Mouse (Mus musculus): Measurements from ENCODE around the gene Ccna1. TPM values are rescaled to one million over a fixed set of nuclear protein-coding genes. Genes with fewer than 3 reads are reported as not detected.

Gene Ccna1
- polyA plus RNA-seq, 1 experiment from 2014 or later, result 0.86 TPM

DNA sequence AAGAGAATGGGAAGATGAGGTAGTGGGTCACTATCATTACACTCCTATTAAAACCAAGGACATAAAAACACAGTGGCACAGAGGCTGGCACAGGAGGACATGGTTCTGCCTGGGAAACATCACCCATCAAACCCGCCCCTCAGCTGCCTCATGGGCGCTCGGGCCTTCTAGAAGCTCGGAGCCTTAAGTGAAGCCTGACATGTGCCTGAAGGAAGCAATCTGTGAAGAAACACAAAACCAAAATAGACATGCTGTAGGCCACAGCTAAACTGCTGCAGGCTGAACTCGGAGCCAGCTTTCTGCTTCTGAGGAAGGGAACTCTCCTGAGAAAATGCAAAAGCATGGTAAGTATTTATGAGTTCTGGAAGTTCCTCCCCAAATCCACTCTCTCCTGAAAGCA lies 31.6 kb upstream of the Ccna1 start:
- H3K4me3 ChIP-seq (ENCODE audit: low read depth, low read length), result no peak overlapping the region
- no peak overlapping the region for H3K27ac ChIP-seq (ENCODE audit: low read depth, low read length)
- no peaks in the 10 kb centered on the region for H3K36me3 ChIP-seq (ENCODE audit: control insufficient read depth, insufficient read depth)
- H3K4me1 ChIP-seq (replicated peaks; ENCODE audit: control insufficient read depth, insufficient read depth, low read length), result 0 out of 2 replicates have a peak, but pooled peaks cover 3% of the 10 kb centered on the region
- ATAC-seq, result no peak
- H3K9ac ChIP-seq (ENCODE audit: low read depth, low read length), result no peak overlapping the region
- WGBS, result 86% methylated on average over 5 of the region's 5 CpGs
- no peak overlapping the region for H3K4me2 ChIP-seq (replicated peaks; ENCODE audit: low read depth)
- H3K27me3 ChIP-seq (replicated peaks; ENCODE audit: control insufficient read depth, insufficient read depth, low read length), result no peaks in the 10 kb centered on the region
- TF ChIP-seq CTCF (IDR thresholded peaks at IDR 0.05; ENCODE audit: low read depth), result no peak
- no peaks in the 10 kb centered on the region for H3K9me3 ChIP-seq (ENCODE audit: control insufficient read depth)

DNA sequence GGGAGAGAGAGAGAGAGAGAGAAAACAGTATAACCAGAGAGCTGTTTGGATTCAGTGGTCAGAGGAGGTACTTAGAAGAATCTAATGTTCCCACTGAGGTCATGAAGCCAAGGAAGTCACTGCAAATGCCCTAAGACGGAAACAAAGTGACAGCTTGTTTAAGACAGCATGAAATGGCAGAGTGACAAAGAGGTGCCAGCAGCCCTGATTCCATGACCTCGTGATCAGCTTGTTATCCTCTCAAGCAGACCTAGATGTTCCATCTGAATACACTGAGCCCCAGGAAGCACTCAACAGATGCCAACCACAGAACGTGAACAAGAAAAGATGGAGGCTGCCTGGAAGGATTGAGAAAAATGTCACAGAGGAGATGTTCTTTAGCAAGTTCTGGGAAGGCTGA lies 30.4 kb upstream of the Ccna1 start:
- no peak overlapping the region for H3K27ac ChIP-seq (ENCODE audit: low read depth, low read length)
- H3K36me3 ChIP-seq (ENCODE audit: control insufficient read depth, insufficient read depth), result no peaks in the 10 kb centered on the region
- H3K9ac ChIP-seq (ENCODE audit: low read depth, low read length), result no peak overlapping the region
- H3K4me3 ChIP-seq (ENCODE audit: low read depth, low read length), result no peak overlapping the region
- no peaks in the 10 kb centered on the region for H3K27me3 ChIP-seq (replicated peaks; ENCODE audit: control insufficient read depth, insufficient read depth, low read length)
- WGBS, result 64% methylated on average over 3 of the region's 3 CpGs
- ATAC-seq, result no peak
- H3K4me1 ChIP-seq (replicated peaks; ENCODE audit: control insufficient read depth, insufficient read depth, low read length), result 0 out of 2 replicates have a peak, but pooled peaks cover under 1% of the 10 kb centered on the region
- TF ChIP-seq CTCF (IDR thresholded peaks at IDR 0.05; ENCODE audit: low read depth), result no peak
- no peaks in the 10 kb centered on the region for H3K9me3 ChIP-seq (ENCODE audit: control insufficient read depth)
- H3K4me2 ChIP-seq (replicated peaks; ENCODE audit: low read depth), result no peak overlapping the region

DNA sequence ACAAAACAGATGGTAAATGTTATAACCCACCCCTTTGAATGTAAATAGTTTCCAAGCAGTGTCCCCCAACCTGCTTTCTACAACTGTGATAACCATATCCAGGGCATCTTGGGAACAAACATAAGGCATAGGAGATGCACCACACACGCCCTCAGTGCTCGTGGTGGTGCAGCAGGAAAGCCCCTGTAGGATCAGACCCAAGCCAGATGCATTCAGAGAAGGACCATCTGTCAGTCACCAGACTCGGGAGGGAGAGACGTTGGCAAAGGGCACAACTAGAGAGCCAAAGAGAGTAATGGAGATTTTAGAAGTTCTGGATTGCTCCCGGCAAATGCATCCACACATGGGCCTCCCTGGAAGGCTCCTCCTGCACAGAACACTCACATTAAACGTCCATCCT lies 29.5 kb upstream of the Ccna1 start:
- Histone ChIP-seq H3K27me3 (replicated peaks; ENCODE audit: control insufficient read depth, insufficient read depth, low read length) (no peaks in the 10 kb centered on the region), H3K36me3 (ENCODE audit: control insufficient read depth, insufficient read depth) (no peaks in the 10 kb centered on the region), H3K9me3 (ENCODE audit: control insufficient read depth) (no peaks in the 10 kb centered on the region), H3K4me2 (replicated peaks; ENCODE audit: low read depth) (no peak overlapping the region), H3K4me3 (ENCODE audit: low read depth, low read length) (no peak overlapping the region), H3K4me1 (replicated peaks; ENCODE audit: control insufficient read depth, insufficient read depth, low read length) (no peaks in the 10 kb centered on the region), H3K27ac (ENCODE audit: low read depth, low read length) (no peak overlapping the region), H3K9ac (ENCODE audit: low read depth, low read length) (no peak overlapping the region)
- no peak for TF ChIP-seq CTCF (IDR thresholded peaks at IDR 0.05; ENCODE audit: low read depth)
- no peak for ATAC-seq
- WGBS, result 64% methylated on average over 6 of the region's 6 CpGs

DNA sequence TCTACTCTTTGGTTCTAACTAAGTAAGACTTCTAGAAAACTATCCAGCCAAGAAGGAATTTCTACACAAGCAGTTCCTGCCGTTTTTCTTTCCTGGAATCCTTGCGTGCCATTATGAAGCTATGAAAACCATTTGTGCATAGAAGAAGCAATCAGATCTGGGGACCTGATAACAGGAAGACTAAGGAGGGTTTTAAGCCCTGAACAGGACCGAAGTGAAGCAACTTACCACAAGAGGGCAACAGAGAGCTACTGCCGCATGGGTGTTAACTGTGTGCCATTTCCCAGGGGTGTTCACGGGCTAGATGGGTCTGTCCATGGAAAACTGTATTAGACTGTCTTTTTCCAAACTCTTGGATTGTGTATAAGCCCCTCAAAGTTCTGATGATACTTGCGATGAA lies 24.8 kb upstream of the Ccna1 start:
- peak; percentile 99 for TF ChIP-seq CTCF (IDR thresholded peaks at IDR 0.05; ENCODE audit: low read depth)
- peak; percentile 69 for ATAC-seq
- Histone ChIP-seq H3K9ac (ENCODE audit: low read depth, low read length) (no peak overlapping the region), H3K36me3 (ENCODE audit: control insufficient read depth, insufficient read depth) (no peaks in the 10 kb centered on the region), H3K4me2 (replicated peaks; ENCODE audit: low read depth) (no peak overlapping the region), H3K27me3 (replicated peaks; ENCODE audit: control insufficient read depth, insufficient read depth, low read length) (no peaks in the 10 kb centered on the region), H3K9me3 (ENCODE audit: control insufficient read depth) (no peaks in the 10 kb centered on the region), H3K4me3 (ENCODE audit: low read depth, low read length) (no peak overlapping the region), H3K4me1 (replicated peaks; ENCODE audit: control insufficient read depth, insufficient read depth, low read length) (no peaks in the 10 kb centered on the region), H3K27ac (ENCODE audit: low read depth, low read length) (no peak overlapping the region)
- 15% methylated on average over 6 of the region's 6 CpGs for WGBS

DNA sequence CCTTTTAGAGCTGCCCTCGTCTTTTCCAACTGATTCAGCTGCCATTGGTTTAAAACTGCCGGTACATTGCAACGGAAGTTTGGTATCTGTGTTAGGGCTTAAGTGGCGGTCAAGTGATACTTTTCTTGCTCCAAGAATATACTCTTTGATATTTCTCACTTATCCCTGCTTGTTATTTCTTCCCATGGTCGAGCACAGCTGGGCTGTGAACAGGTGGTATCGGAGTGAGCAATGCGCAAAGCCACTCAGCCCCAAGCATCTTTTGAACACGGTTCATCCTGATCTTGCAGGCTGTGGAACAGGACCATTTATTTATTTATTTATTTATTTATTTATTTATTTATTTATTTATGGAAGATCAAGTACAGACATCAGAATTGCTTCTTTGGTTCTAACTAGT lies 24.3 kb upstream of the Ccna1 start:
- Histone ChIP-seq H3K4me3 (ENCODE audit: low read depth, low read length) (no peak overlapping the region), H3K27ac (ENCODE audit: low read depth, low read length) (no peak overlapping the region), H3K27me3 (replicated peaks; ENCODE audit: control insufficient read depth, insufficient read depth, low read length) (no peaks in the 10 kb centered on the region), H3K9ac (ENCODE audit: low read depth, low read length) (no peak overlapping the region), H3K36me3 (ENCODE audit: control insufficient read depth, insufficient read depth) (no peaks in the 10 kb centered on the region), H3K4me1 (replicated peaks; ENCODE audit: control insufficient read depth, insufficient read depth, low read length) (no peaks in the 10 kb centered on the region), H3K4me2 (replicated peaks; ENCODE audit: low read depth) (no peak overlapping the region), H3K9me3 (ENCODE audit: control insufficient read depth) (no peaks in the 10 kb centered on the region)
- no peak for ATAC-seq
- 73% methylated on average over 8 of the region's 8 CpGs for WGBS
- TF ChIP-seq CTCF (IDR thresholded peaks at IDR 0.05; ENCODE audit: low read depth), result no peak

DNA sequence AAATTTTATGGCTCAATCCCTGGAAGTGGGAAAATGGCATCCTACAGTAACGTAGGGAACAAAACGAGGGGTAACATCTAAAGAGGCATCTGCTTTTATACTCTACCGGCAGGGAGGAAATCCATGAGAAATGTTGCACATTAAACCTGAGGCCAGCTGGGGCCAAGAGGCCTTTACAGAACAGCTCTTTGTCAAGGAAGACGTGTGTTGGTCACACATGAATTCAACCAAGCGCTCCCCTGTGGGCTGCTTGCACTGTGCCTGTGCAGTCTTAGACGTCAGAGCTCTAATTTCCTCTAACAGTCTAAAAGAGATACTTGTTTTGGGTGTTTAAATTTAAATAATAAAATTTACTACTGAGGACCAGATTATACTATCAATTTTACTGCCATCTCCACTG lies 22.9 kb upstream of the Ccna1 start:
- H3K27me3 ChIP-seq (replicated peaks; ENCODE audit: control insufficient read depth, insufficient read depth, low read length), result no peaks in the 10 kb centered on the region
- no peak overlapping the region for H3K27ac ChIP-seq (ENCODE audit: low read depth, low read length)
- no peaks in the 10 kb centered on the region for H3K4me1 ChIP-seq (replicated peaks; ENCODE audit: control insufficient read depth, insufficient read depth, low read length)
- no peak overlapping the region for H3K4me2 ChIP-seq (replicated peaks; ENCODE audit: low read depth)
- no peaks in the 10 kb centered on the region for H3K9me3 ChIP-seq (ENCODE audit: control insufficient read depth)
- no peak for ATAC-seq
- no peak overlapping the region for H3K4me3 ChIP-seq (ENCODE audit: low read depth, low read length)
- WGBS, result 58% methylated on average over 6 of the region's 6 CpGs
- H3K9ac ChIP-seq (ENCODE audit: low read depth, low read length), result no peak overlapping the region
- no peaks in the 10 kb centered on the region for H3K36me3 ChIP-seq (ENCODE audit: control insufficient read depth, insufficient read depth)
- no peak for TF ChIP-seq CTCF (IDR thresholded peaks at IDR 0.05; ENCODE audit: low read depth)

DNA sequence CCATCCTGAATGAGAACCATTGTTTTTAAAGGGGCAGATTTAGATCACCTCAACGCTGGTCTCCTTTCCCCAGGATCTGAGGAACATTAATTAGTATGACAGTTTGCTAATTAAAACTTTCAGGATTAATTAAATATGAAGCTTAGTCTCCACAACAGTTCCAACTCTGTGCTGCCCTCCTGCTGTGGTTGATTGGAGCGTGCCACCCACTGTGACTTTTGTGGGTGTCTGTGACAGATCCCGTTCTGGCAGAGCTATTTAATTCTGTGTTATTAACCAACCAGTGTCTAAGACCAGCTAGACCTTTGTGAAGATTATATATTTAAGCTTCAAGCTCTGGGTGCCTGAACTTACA lies 20.0 kb upstream of the Ccna1 start:
- Histone ChIP-seq H3K9ac (ENCODE audit: low read depth, low read length) (no peak overlapping the region), H3K27me3 (replicated peaks; ENCODE audit: control insufficient read depth, insufficient read depth, low read length) (no peaks in the 10 kb centered on the region), H3K4me3 (ENCODE audit: low read depth, low read length) (no peak overlapping the region), H3K9me3 (ENCODE audit: control insufficient read depth) (no peaks in the 10 kb centered on the region), H3K4me2 (replicated peaks; ENCODE audit: low read depth) (no peak overlapping the region), H3K36me3 (ENCODE audit: control insufficient read depth, insufficient read depth) (no peaks in the 10 kb centered on the region), H3K27ac (ENCODE audit: low read depth, low read length) (no peak overlapping the region), H3K4me1 (replicated peaks; ENCODE audit: control insufficient read depth, insufficient read depth, low read length) (no peaks in the 10 kb centered on the region)
- WGBS, result 74% methylated on average over 3 of the region's 3 CpGs
- no peak for TF ChIP-seq CTCF (IDR thresholded peaks at IDR 0.05; ENCODE audit: low read depth)
- ATAC-seq, result no peak

Measured in intestine, postnatal 0 days (tissue).